Mouse (Mus musculus) left cerebral cortex, adult 18-20 months (tissue): ENCODE measurements around the gene Fam78b. TPM values are rescaled to one million over a fixed set of nuclear protein-coding genes. Genes with fewer than 3 reads are reported as not detected.

Experiments used
- DNase-seq, 2 experiments: peaks; one replicate each; pipeline ENCODE4 v3.0.0; 2021 to 2022; ENCODE audit warnings: low spot score in 2 of 2, mixed read lengths in 1 of 2
- total RNA-seq, 2 experiments: library from RNA; stranded (reverse); gene quantifications; 2 replicates each; pipeline ENCODE4 v1.2.3; 2021

Gene Fam78b
- total RNA-seq, 2 experiments from 2014 or later = 29.4 to 29.7 TPM

- no peak for DNase-seq
Measured at GRCm38 (mm10) chr1:167090466-167090865, 89.2 kb downstream of the Fam78b start.

- DNase-seq = no peak
Measured at GRCm38 (mm10) chr1:167093551-167093950, 92.3 kb downstream of the Fam78b start.

GRCm38 (mm10) chr1:167094589-167095148 lies 93.5 kb downstream of the Fam78b start:
- DNase-seq = no peak

DNA sequence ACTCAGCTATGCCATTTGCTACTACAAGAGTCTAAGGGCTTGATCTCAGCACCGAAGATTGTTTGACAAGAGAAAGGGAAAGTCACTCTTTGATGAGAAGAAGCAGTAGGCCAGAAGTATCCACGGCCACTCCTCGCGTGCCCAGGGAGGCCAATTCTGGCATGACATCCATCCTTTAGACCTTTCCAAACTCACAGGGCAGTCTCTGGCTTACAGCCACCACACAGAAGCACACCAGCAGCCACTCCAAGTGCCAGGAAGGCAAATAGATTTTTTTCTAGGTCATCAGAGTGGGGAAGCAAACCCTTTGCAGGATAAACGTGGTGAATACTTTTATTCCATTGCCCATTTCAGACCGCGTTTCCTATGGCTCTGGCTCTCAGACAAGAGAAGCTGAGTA lies 97.5 kb downstream of the Fam78b start:
- no peak for DNase-seq

GRCm38 (mm10) chr1:167102046-167102445 lies 100.8 kb downstream of the Fam78b start:
- DNase-seq = no peak

DNA sequence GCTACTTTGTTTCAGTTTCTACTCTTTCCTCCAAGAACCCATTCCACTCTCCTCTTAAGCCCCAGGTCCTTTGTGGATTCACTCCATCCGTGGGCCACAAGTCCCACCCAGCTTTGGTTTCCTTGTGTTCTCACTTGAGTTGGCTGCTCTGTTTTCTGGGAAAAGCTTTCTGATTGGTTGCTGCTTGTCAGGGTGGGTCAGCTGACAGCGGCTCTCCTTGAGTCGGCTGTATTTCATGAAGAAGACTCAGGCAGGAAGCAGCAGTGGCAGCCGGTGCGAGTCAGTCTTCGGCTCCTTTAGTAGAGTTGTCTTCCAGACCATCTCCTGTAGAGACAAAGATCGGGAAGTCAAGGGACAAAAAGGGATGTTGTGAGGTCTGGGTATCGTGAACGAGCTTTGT lies 101.3 kb downstream of the Fam78b start:
- DNase-seq = no peak

- DNase-seq = no peak
Measured at GRCm38 (mm10) chr1:167104956-167105626, 103.9 kb downstream of the Fam78b start.

DNA sequence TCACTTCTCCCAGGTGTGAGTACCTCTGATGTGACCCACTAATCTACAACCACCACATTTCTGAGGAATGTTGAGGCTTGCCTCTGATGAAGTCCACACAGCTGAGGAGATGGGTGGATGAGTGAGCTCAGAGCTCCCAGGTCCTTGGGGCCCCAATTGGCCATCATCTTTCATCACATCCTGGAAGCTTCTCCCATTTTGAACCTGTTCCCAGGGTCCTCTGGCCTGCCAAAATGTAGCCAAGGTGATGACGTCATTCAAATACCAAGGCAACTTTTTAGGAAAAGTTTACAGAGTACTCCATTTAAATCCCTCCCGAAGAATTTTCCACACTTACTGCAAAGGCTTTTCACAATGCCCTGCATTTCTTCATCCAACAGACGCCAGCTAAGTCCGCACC lies 104.7 kb downstream of the Fam78b start:
- DNase-seq = no peak

DNA sequence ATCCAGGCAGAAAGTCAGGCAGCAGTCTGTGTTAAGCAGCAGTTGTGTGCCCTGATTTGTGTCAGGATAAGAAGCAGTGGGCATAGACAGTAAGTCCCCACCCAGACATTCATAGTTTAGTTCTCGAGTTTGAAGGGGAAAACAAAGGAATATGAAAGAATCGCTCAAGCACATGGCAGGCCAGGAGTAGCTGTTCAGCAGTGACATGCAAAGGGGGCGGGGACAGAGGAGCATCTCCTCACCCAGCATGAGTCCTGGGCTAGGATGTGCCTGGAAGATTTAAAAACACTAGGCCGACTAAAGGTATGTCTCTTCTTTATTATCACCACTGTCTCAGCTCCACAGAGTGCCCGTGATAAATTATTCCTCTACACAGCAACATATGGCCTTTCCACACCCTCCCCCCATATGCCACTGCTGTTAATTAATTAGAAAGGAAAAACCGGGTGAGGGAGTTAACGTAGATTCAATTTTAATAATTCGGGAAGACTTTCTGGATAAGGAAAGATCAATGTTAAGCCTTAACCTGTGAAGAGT lies 107.8 kb downstream of the Fam78b start:
- DNase-seq = no peak

- DNase-seq = no peak
Measured at GRCm38 (mm10) chr1:167114363-167115050, 113.3 kb downstream of the Fam78b start.

GRCm38 (mm10) chr1:167115121-167115520 lies 113.9 kb downstream of the Fam78b start:
- DNase-seq = no peak

- DNase-seq = no peak
Measured at GRCm38 (mm10) chr1:167116733-167117132, 115.5 kb downstream of the Fam78b start.

DNA sequence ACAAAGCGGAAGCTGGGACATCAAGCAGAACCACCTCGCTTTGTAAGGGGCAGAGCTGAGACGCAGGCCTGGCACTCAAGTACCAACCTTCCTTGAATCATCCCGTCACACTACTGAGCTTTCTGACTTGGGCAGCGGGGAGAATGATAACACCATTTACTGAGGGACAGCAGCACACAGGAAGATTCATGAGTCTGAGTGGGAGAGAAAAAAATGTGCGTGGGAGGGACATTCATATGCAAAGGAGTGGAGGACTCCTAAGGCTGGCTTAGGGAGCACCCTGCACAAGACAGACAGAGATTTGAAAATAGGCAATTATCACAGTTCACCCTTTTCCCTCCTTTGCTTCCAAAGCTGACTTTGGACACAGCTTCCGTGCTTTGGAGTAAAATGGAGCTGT lies 117.8 kb downstream of the Fam78b start:
- DNase-seq = peak in 1 of 2 experiments; percentile 15

GRCm38 (mm10) chr1:167119439-167119838 lies 118.2 kb downstream of the Fam78b start:
- DNase-seq = peak; percentile 28 to 35

DNA sequence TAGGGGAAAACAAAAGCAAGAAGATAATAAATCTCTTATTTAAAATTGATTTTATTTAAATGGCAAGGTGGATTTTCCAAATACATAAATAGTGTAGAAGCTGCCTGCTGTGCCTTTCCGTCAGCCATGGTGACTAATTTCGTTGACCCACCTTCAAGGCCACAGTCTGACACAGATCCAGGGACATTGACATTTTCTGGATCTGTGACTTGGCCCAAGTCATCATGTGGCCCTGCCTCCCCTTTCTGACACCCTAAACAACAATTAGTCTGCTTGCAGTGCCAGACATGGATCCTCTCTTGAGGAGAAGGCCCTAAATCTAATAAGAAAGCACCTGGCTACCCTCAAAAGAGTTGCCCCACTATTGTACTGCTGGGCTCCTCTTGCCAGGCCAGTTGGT lies 121.2 kb downstream of the Fam78b start:
- DNase-seq = no peak

- no peak for DNase-seq
Measured at GRCm38 (mm10) chr1:167123551-167123950, 122.3 kb downstream of the Fam78b start.

DNA sequence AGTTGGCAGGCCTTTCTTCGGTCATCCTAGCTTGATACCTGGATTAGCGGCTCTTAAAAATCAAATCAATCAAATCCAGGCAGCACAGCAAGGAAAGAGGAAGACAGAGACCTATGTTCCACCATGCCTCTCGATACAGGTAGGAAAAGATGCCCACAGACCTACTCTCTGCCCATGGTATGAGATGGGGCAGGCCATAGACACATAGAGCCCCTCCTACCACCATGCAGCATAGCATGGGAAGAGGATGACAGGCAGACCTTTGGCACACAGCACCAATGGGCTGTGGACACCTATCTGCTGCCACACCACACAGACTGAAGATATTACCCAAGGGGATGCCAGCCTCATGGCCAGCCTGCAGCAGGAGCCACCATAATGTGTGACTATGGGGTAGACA lies 124.7 kb downstream of the Fam78b start:
- DNase-seq = no peak

- no peak for DNase-seq
Measured at GRCm38 (mm10) chr1:167126292-167126691, 125.1 kb downstream of the Fam78b start.

GRCm38 (mm10) chr1:167135748-167136147 lies 134.5 kb downstream of the Fam78b start:
- DNase-seq = peak in 1 of 2 experiments; percentile 17
